Mouse (Mus musculus): Measurements from ENCODE around the gene Adgrl4.

- TF ChIP-seq ZC3H11A (IDR thresholded peaks at IDR 0.05; ENCODE audit: borderline replicate concordance, low read depth, low read length) (no peak), MAFK (IDR thresholded peaks at IDR 0.05; ENCODE audit: insufficient read depth, low read depth, low read length) (no peak), ZNF384 (IDR thresholded peaks at IDR 0.05; ENCODE audit: low read depth, low read length) (no peak), HCFC1 (IDR thresholded peaks at IDR 0.05; ENCODE audit: borderline replicate concordance, insufficient read depth, low read length) (no peak), CHD2 (IDR thresholded peaks at IDR 0.05; ENCODE audit: low read depth, low read length) (no peak)
Measured at GRCm38 (mm10) chr3:151445936-151446335, 8.2 kb downstream of the Adgrl4 start.
